Mouse (Mus musculus) left cerebral cortex, adult 9 months (tissue): Measurements from ENCODE around the gene Rexo1.
A peak's percentile ranks its signal among the peaks of the same experiment; 100 is the strongest.

ENCODE experiments used
- DNase-seq, 2 experiments: peaks; one replicate each; pipeline ENCODE4 v3.0.0; 2022; ENCODE audit warnings: low spot score in 2 of 2

The Rexo1 gene

DNA sequence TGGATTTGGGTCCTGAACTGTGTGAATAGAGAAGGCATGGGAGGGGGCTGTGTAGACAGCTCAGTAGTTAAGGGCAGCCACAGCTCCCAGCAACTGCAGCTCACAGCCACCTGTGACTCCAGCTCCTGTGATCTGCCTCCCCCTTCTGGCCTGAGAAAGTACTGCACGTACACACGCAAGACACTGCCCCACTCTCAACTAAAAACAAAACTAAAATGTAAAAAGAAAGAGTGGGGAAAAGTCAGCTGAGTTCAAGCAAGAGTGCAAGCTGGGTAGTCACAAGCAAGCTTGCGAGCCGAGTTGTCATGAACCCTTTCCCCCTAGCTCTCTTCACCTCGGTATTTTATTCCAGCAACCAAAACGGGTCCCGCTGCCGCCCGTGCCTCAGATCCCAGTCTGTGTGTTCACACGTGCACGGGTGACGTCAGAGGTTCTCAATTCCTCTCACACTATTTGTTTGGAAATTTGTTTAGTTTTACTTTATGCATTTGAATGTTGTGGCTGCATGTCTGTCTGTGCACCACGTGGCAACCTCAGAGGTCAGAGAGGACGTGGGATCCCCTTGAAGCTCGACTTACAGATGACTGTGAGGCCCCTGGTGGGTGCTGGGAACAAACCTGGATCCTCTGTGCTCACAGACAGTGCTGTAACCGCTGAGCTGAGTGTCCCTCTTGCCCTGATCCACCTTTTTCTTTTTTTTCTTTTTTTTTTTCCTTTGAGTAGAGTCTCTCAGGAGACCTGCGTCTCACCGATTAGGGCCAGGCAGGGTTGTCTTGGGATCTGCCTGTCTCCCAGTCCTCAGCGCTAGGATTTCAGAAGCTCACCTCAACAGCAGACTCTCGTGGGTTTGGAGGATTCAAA, 51.7 kb downstream of the Rexo1 start:
- DNase-seq: peak in 1 of 2 experiments; percentile 78

DNA sequence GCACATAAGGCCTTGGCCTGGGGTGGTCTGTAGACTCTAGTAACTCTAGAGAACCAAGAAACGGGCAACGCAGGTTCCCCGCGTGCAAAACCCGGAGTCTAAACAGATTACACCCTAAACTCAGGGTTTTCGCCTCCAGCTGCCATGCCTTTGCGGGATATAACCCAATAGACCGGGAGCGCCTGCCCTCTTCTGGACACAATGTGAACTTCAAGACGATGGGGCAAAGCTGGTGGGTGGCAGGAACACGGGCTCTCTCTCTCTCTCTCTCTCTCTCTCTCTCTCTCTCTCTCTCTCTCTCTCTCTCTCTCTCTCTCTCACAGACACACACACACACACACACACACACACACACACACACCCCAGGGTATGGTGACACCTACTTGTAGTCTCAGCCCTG, 55.1 kb downstream of the Rexo1 start:
- peak in 1 of 2 experiments; percentile 51 for DNase-seq

DNA sequence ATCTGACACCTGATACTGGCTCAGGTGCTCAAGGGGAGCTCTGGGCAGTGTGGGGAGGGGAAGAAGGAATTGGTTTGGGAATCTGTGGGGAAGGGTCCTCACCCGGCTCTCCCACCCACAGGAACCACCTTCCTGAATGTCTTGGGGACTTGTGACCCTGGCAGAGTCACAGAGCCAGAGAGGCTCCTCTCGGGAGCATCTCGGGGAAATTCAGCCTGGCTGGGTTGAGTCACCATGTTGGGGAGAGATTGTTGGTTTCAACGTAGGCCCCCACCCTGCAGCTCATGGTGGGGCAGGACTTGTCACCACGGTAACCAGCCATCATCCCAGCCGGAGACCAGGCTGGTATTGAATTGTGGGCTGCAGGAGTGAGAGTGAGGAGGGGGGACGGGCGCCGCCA, 56.6 kb downstream of the Rexo1 start:
- DNase-seq: no peak

DNA sequence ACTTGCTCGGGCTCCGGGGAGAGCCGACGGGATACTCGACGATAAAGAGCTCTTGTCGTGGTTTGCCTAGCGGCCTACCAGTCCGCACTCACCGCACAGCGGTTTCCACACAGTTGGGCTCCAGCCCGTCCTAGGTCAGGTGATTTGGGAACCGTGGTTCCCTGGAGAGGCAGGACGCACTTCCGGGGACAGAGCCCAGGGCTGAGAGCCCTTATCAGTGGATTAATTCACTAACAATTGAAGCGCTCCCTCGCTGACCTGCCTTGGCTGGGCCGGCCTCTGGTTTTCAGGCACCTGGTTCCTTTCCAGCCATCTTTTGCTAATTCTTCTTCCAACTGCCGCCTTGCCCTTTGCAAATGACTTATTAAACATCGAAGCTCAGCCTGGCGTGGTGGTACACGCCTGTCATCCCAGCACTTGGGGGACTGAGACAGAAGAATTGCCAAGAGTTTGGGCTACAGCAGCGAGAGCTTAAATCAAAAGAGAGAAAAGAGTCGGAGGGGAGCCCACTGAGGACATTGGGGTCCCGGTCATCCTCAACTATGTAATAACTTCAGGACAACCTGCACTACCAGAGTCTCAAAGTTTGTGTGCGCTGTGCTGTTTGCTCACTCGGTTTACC, 57.6 kb downstream of the Rexo1 start:
- no peak for DNase-seq

DNA sequence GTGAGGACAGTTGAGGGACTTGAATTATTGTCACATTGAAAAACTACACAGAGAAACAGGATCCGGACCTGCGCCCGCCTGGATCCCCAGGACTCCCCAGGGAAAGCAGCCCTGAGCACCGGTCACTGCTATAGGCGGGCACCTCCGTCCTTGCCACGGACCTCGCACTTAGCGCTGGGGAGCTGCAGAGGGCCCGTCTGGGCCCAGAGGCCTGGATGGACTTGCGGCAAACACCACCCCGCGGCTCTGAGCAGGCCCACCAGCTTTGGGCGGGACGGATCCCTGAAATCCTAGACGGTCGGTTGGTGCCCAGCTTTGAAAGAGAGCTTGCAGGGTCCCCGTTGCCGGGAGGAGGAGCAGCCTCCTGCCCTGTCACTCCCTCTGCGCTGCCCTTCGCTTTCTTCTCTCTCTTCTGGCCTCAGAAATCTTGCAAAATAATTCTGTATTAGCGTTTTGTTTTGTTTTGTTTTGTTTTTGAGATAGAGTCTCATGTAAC, 58.5 kb downstream of the Rexo1 start:
- no peak for DNase-seq

DNA sequence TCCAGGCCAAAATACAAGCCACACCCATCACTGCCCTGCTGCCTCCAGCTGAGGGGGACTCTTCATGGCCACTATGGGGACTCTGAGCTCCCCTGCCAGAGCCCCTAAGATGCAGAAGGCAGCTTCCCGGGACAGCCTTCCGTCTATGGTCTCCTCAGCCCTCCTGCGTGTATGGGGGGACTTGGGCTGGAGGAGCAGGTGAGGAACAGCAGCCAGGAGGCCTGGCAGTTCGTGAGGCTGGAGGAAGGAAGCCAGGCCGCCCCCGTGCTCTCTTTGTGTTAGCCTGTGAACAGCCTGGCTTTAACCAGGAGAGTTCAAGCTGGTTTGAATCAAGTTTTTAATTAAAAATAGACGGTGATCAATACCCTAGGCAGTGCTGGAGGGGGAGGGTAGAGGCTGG, 59.1 kb downstream of the Rexo1 start:
- no peak for DNase-seq

DNA sequence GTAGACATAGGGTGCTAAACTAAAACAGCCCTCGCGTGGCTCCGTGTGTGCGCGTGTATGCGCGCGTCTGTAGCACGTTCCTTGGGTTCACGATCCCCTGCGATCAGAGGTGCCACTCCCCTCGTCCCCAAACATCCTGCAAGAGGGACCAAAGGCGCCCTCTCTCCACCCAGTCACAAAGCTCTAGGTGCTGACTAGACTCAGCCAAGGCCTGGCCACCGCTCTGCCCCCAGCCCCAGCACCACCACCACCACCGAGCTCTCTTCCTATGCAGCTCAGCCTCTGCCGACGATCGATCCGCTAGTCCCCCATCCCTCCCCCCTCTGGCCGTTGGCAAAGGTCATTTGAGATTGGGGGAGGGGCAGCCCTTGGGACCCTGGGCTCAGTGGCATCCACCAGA, 64.9 kb downstream of the Rexo1 start:
- no peak for DNase-seq

DNA sequence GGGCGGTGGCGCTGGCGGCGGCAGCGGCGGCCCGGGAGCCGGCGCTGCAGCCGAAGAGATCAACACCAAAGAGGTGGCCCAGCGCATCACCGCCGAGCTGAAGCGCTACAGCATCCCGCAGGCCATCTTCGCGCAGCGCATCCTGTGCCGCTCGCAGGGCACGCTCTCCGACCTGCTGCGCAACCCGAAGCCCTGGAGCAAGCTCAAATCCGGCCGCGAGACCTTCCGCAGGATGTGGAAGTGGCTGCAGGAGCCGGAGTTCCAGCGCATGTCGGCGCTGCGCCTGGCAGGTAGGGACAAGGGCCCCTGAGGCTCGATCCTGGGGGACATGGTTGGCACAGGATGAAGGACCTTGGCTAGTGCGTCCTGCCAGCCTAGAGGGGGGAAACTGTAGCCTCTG, 65.5 kb downstream of the Rexo1 start:
- DNase-seq: no peak

DNA sequence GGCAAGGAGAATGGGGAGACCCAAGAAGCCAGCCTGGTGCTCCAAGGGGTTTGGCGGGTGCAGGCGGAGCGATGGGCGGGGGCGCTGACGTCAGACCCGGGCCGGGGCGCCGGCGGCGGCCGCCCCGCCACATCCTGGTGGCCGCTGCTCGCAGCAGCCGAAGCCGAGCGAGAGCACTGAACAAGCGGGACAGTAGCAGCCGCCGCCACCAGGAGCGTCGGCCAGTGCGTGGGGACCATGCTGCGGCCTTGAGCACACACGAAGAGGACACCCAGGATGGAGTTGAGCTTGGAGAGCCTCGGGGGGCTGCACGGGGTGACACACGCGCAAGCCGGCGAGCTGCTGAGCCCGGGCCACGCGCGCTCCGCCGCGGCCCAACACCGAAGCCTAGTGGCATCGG, 66.6 kb downstream of the Rexo1 start, which contains the start of gene Onecut3:
Gene Onecut3 (plus strand): TSS at position 104 of the 400 bp plus-strand sequence.
- no peak for DNase-seq
